Mouse (Mus musculus): Measurements from ENCODE around the gene Fam131b.

GRCm38 (mm10) chr6:42372001-42372400, 47.6 kb upstream of the Fam131b start:
- TF ChIP-seq ZC3H11A (IDR thresholded peaks at IDR 0.05; ENCODE audit: borderline replicate concordance, low read depth, low read length): no peak
- TF ChIP-seq ZNF384 (IDR thresholded peaks at IDR 0.05; ENCODE audit: low read depth, low read length): no peak
- TF ChIP-seq MAFK (IDR thresholded peaks at IDR 0.05; ENCODE audit: insufficient read depth, low read depth, low read length): no peak
